Mouse (Mus musculus): Measurements from ENCODE around the gene Olfr995. TPM values are rescaled to one million over a fixed set of nuclear protein-coding genes. Genes with fewer than 3 reads are reported as not detected.

Olfr995 gene
- polyA plus RNA-seq, 1 experiment from 2014 or later: not detected

- no peak within 1 kb of the TSS for H3K9ac ChIP-seq (ENCODE audit: low read depth, low read length)
- H3K9me3 ChIP-seq (ENCODE audit: control insufficient read depth): no peaks in the 10 kb centered on the region
- TF ChIP-seq CTCF (IDR thresholded peaks at IDR 0.05; ENCODE audit: low read depth): no peak
- no peaks in the 10 kb centered on the region for H3K36me3 ChIP-seq (ENCODE audit: control insufficient read depth, insufficient read depth)
- no peaks in the 10 kb centered on the region for H3K4me1 ChIP-seq (replicated peaks; ENCODE audit: control insufficient read depth, insufficient read depth, low read length)
- no peak within 1 kb of the TSS for H3K4me3 ChIP-seq (ENCODE audit: low read depth, low read length)
- no peak for ATAC-seq
- WGBS: 28% methylated on average over 2 of the region's 2 CpGs
- H3K27me3 ChIP-seq (replicated peaks; ENCODE audit: control insufficient read depth, insufficient read depth, low read length): no peaks in the 10 kb centered on the region
- no peak within 1 kb of the TSS for H3K27ac ChIP-seq (ENCODE audit: low read depth, low read length)
- no peak within 1 kb of the TSS for H3K4me2 ChIP-seq (replicated peaks; ENCODE audit: low read depth)
Measured at GRCm38 (mm10) chr2:85409369-85409768, 34.1 kb downstream of the Olfr995 start, which contains the start of gene Olfr992. TSS of gene Olfr992 (minus strand) at chr2:85409469.

Other genes with a start within 250 kb of the Olfr995 start
- 1.4 TPM in 2 replicates for gene Lrrc55, start 246.4 kb downstream of the Olfr995 start, polyA plus RNA-seq (2015; fragmentation: Nextera tagmentation; extraction: Ambion mirVana)
- not detected in 2 replicates for gene Olfr987, start 104.3 kb downstream of the Olfr995 start, polyA plus RNA-seq (2015; fragmentation: Nextera tagmentation; extraction: Ambion mirVana)
- gene Olfr988, start 80.4 kb downstream of the Olfr995 start, polyA plus RNA-seq (2015; fragmentation: Nextera tagmentation; extraction: Ambion mirVana): not detected in 2 replicates
- not detected in 2 replicates for gene Olfr992, start 34.2 kb downstream of the Olfr995 start, polyA plus RNA-seq (2015; fragmentation: Nextera tagmentation; extraction: Ambion mirVana)
- gene Olfr993, start 28.8 kb downstream of the Olfr995 start, polyA plus RNA-seq (2015; fragmentation: Nextera tagmentation; extraction: Ambion mirVana): not detected in 2 replicates
- gene Olfr994, start 7.2 kb downstream of the Olfr995 start, polyA plus RNA-seq (2015; fragmentation: Nextera tagmentation; extraction: Ambion mirVana): not detected in 2 replicates
- 0.05 and 0.21 TPM in 2 replicates for gene 4833423E24Rik, start 75.4 kb upstream of the Olfr995 start, polyA plus RNA-seq (2015; fragmentation: Nextera tagmentation; extraction: Ambion mirVana)
- gene Olfr996, start 135.6 kb upstream of the Olfr995 start, polyA plus RNA-seq (2015; fragmentation: Nextera tagmentation; extraction: Ambion mirVana): not detected in 2 replicates
- not detected in 2 replicates for gene Olfr998, start 145.3 kb upstream of the Olfr995 start, polyA plus RNA-seq (2015; fragmentation: Nextera tagmentation; extraction: Ambion mirVana)
- not detected in 2 replicates for gene Olfr1000, start 168.3 kb upstream of the Olfr995 start, polyA plus RNA-seq (2015; fragmentation: Nextera tagmentation; extraction: Ambion mirVana)
- gene Olfr1002, start 207.1 kb upstream of the Olfr995 start, polyA plus RNA-seq (2015; fragmentation: Nextera tagmentation; extraction: Ambion mirVana): not detected in 2 replicates
- not detected in 2 replicates for gene Olfr154, start 220.8 kb upstream of the Olfr995 start, polyA plus RNA-seq (2015; fragmentation: Nextera tagmentation; extraction: Ambion mirVana)
- gene Olfr1006, start 235.1 kb upstream of the Olfr995 start, polyA plus RNA-seq (2015; fragmentation: Nextera tagmentation; extraction: Ambion mirVana): not detected in 2 replicates
- not detected in 2 replicates for gene Olfr1008, start 245.8 kb upstream of the Olfr995 start, polyA plus RNA-seq (2015; fragmentation: Nextera tagmentation; extraction: Ambion mirVana)